In genomic region chr2:165986921-165987453, GRCm38 (mm10) we compare ENCODE assay signal across 8 mouse cellular contexts. TPM values are rescaled to one million over a fixed set of nuclear protein-coding genes. Genes with fewer than 3 reads are reported as not detected.
DNase-seq lines count a peak whose midpoint lies in the region; ATAC-seq and TF ChIP-seq lines count a peak whose summit lies in the region.

No protein-coding gene starts in this region.

- intact Hi-C loops in left cerebral cortex, postnatal 25 days (cut with DNase I), result no loop called here

- H3K4me2 ChIP-seq in hindbrain, postnatal 0 days (ENCODE audit: low read depth, low read length), result peak overlapping the region; percentile 70

- under 1% methylated on average over 23 of the region's 23 CpGs for WGBS in hindbrain, postnatal 0 days

- no peaks in the 10 kb centered on the region for H3K36me3 ChIP-seq in hindbrain, postnatal 0 days (ENCODE audit: insufficient read depth, low read length)
- peaks cover 3% of the 10 kb centered on the region for H3K36me3 ChIP-seq in megakaryocyte, embryonic 14.5 days (replicated peaks; ENCODE audit: low read length)

- H3K4me1 ChIP-seq in cortical plate, adult 2 months (ENCODE audit: control insufficient read depth, insufficient read depth, low read length), result no peaks in the 10 kb centered on the region
- no peaks in the 10 kb centered on the region for H3K4me1 ChIP-seq in hindbrain, postnatal 0 days (ENCODE audit: insufficient read depth, low read length)
- H3K4me1 ChIP-seq in megakaryocyte, embryonic 14.5 days, result peaks cover 89% of the 10 kb centered on the region

- TF ChIP-seq CTCF in cortical plate, adult 2 months (IDR thresholded peaks at IDR 0.05; ENCODE audit: extremely low read depth, insufficient read depth, low read length), result no peak
- peak; percentile 29; the same call in 1 of the 2 replicates for TF ChIP-seq CTCF in hindbrain, postnatal 0 days (IDR thresholded peaks at IDR 0.05; ENCODE audit: low read depth)

- no peak overlapping the region for H3K27ac ChIP-seq in cortical plate, adult 2 months (ENCODE audit: insufficient read depth, low read length)
- H3K27ac ChIP-seq in hindbrain, postnatal 0 days, result peak overlapping the region; percentile 74; the same call in 1 of the 2 replicates

- DNase-seq in T-cell, adult 2 months (ENCODE audit: low spot score), result peak; percentile 44
- peak; percentile 76 for DNase-seq in gastrocnemius, postnatal 10 days
- DNase-seq in hindbrain, postnatal 0 days (ENCODE audit: low spot score), result peak; percentile 82
- peak; percentile 80 to 92 for DNase-seq in left cerebral cortex, postnatal 25 days (ENCODE audit: low spot score in 2 of 2)
- DNase-seq in right cerebral cortex, postnatal 10 days (ENCODE audit: low spot score in 2 of 2), result peak; percentile 83 to 87
- peak; percentile 70 to 86 for DNase-seq in urinary bladder, postnatal 36 days (ENCODE audit: low spot score in 2 of 2)

- no peaks in the 10 kb centered on the region for H3K9me3 ChIP-seq in hindbrain, postnatal 0 days (ENCODE audit: low read length)
- no peaks in the 10 kb centered on the region for H3K9me3 ChIP-seq in megakaryocyte, embryonic 14.5 days

- peak overlapping the region; percentile 47 for H3K9ac ChIP-seq in hindbrain, postnatal 0 days (replicated peaks; ENCODE audit: low read length)

- H3K27me3 ChIP-seq in hindbrain, postnatal 0 days (ENCODE audit: insufficient read depth, low read length), result no peaks in the 10 kb centered on the region
- H3K27me3 ChIP-seq in megakaryocyte, embryonic 14.5 days (replicated peaks), result no peaks in the 10 kb centered on the region

- TF ChIP-seq POLR2A in cortical plate, adult 2 months (IDR thresholded peaks at IDR 0.05; ENCODE audit: extremely low read depth, insufficient read depth, low read length), result no peak

- ATAC-seq in hindbrain, postnatal 0 days, result peak; percentile 61; the same call in 1 of the 2 replicates

- H3K4me3 ChIP-seq in cortical plate, adult 2 months (ENCODE audit: insufficient read depth, low read length), result peak overlapping the region; percentile 31
- peak overlapping the region; percentile 44 for H3K4me3 ChIP-seq in hindbrain, postnatal 0 days (ENCODE audit: low read length)
- peak overlapping the region; percentile 89 for H3K4me3 ChIP-seq in megakaryocyte, embryonic 14.5 days (replicated peaks)

RNA-seq across cellular contexts. Expression of gene Ncoa3, which starts 5.4 kb away (rescaled TPM):
- 29.7 and 32.8 TPM in 2 replicates for polyA plus RNA-seq in cortical plate, adult 2 months (2012; rRNA removed)
- 10 to 100 TPM; 12.2 to 17.2 TPM for total RNA-seq in gastrocnemius, postnatal 10 days (2021)
- 28.3 and 29.2 TPM in 2 replicates for total RNA-seq in hindbrain, postnatal 0 days (2014; rRNA removed)
- polyA plus RNA-seq in hindbrain, postnatal 0 days (2015; fragmentation: Nextera tagmentation; extraction: Ambion mirVana), result 10.7 and 10.8 TPM in 2 replicates
- total RNA-seq in left cerebral cortex, postnatal 25 days (2021), result 10 to 100 TPM; 34.9 to 37.9 TPM
- 22.7 and 35.4 TPM in 2 replicates for polyA plus RNA-seq in megakaryocyte, embryonic 14.5 days (2012; ENCODE audit: insufficient read depth, low replicate concordance)

Comparison
In these comparisons a context has a peak if more than half of its experiments do, and no peak if none do; other contexts are left out.
1. H3K4me3 ChIP-seq: peak in every context shown above with its lines; median percentile 89 in megakaryocyte, embryonic 14.5 days; 44 in hindbrain, postnatal 0 days; 31 in cortical plate, adult 2 months.